Mouse (Mus musculus): ENCODE data around the gene Prl8a9.

Gene Prl8a9

GRCm38 (mm10) chr13:27564506-27564905 is at the start of gene Prl8a9:
Prl8a9 (minus strand) TSS chr13:27564606.
- DNase-seq (ENCODE audit: low spot score in 2 of 2) = no peak

- DNase-seq (ENCODE audit: low spot score in 2 of 2) = no peak
Observed at GRCm38 (mm10) chr13:27610482-27610881, 46.1 kb upstream of the Prl8a9 start, which contains the start of gene Prl7b1. Prl7b1 (minus strand) TSS chr13:27610582.

GRCm38 (mm10) chr13:27582071-27582470 is 17.7 kb upstream of the Prl8a9 start, which contains the start of gene Prl8a1:
Prl8a1 (minus strand) TSS chr13:27582171.
- DNase-seq (ENCODE audit: low spot score in 2 of 2) = no peak

GRCm38 (mm10) chr13:27553336-27553735 is 11.1 kb downstream of the Prl8a9 start:
- no peak for DNase-seq (ENCODE audit: low spot score in 2 of 2)

- DNase-seq (ENCODE audit: low spot score in 2 of 2) = no peak
Observed at GRCm38 (mm10) chr13:27523156-27523555, 41.2 kb downstream of the Prl8a9 start.

GRCm38 (mm10) chr13:27513117-27513516 is 51.3 kb downstream of the Prl8a9 start, which contains the start of gene Prl8a8:
Prl8a8 (minus strand) TSS chr13:27513217.
- no peak for DNase-seq (ENCODE audit: low spot score in 2 of 2)
